Mouse (Mus musculus) regulatory T cell (primary cell): ENCODE results near the gene Ralgds.
"Not testable (repeated sequence)": the region's sequence is repeated elsewhere in the genome, so short reads cannot be mapped to it uniquely, and the experiment has no call there.

Experiments used
- in situ Hi-C: fragments of 300-600 bp; cut with MboI, MseI; formaldehyde crosslinking; loops from one replicate; pipeline ENCODE4 v1.15.1; 2025; ENCODE audit warnings: high pct_unique_total_duplicates

Ralgds gene

GRCm38 (mm10) chr2:28512798-28513401 lies at the start of gene Ralgds:
Ralgds (plus strand) TSS chr2:28513125.
- in situ Hi-C loops = no loop called here

DNA sequence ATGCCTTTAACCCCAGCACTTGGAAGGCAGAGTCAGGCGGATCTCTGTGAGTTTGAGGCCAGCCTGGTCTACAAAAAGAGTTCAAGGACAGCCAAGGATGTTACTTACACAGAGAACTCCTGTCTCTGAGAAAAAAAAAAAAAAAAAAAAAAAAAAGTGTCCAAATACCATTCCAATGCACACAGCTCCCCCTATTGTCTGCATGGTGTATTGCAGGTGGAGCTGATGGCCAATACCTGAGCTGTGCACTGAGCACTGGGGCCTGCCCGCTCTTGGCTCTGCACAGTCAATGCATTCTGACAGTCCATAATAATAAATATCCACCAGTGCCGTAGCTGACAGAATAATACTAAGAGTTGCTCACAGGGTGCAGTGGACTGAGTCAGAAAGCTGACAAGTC lies 49.0 kb upstream of the Ralgds start:
- in situ Hi-C loops = no loop called here

- in situ Hi-C loops = no loop called here
These were observed 48.0 kb upstream of the Ralgds start for GRCm38 (mm10) chr2:28464919-28465318.

DNA sequence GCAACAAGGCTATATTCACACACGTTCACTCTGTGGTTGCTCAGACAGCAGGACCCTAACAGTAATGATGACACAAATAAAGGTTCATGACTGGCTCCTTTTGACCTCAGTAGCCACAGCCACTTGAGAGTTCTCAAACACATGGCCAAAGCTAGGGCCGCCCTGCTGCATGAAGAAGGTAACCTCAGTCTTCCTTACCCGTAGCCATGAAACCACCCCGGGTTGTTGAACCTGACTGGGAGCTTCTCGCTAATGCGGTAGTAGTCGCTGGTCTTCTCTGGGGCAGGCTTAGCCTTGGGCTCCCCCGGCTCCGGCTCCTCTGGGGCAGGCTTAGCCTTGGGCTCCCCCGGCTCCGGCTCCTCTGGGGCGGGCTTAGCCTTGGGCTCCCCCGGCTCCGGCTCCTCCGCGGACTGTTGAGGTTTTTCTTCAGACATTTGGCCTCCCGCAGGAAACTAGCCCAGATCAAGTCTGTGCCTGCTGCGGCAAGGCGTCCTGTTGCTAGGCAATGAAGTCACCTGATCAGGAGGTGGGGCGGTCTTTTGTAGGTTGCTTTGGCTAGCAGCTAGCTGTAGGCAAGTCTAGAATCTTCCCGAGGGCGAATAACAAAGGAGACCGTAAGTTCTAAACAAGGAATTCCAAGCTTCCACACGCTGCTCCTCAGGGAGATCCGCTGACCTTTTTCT lies 46.9 kb upstream of the Ralgds start, which contains the start of gene 1700007K13Rik:
Gene 1700007K13Rik, minus strand, starts transcription at position 497 of the 683 bp plus-strand sequence.
- in situ Hi-C loops = no loop called here

DNA sequence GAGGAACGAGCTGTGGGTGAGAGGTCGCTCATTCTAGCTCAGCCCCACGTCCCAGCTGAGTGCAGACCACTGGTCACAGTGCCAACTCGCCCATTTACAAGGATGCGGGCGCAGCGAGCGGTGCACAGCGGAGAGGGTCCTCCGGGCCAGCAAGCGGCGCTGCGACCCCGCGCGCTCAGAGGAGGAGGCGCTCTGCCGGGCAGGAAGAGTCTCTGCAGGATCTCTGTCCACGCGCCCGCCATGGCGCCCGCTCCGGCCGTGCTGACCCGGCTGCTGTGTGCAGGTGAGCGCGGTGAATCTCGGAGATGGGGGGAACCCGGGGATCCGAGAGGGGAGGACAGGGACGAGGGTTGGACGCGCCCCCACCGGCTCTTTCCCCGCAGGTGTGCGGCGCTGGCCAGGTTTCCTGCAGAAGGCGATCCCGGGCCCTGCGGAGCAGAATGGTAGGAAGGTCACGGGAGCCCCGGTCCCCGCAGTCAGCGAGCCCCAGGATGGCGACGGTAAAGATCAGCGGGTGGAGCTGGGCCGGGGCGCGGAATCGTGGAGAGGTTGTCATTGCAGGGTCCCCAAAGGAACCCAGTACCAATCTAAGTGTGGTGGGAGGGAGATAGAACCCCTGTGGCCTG lies 45.0 kb upstream of the Ralgds start, which contains the start of gene Mrps2:
Gene Mrps2, plus strand, starts transcription at position 207 of the 626 bp plus-strand sequence.
- in situ Hi-C loops = no loop called here

GRCm38 (mm10) chr2:28468486-28469225 lies 44.3 kb upstream of the Ralgds start:
- in situ Hi-C loops = no loop called here

GRCm38 (mm10) chr2:28469461-28469860 lies 43.5 kb upstream of the Ralgds start:
- in situ Hi-C loops = no loop called here

- in situ Hi-C loops = no loop called here
These were observed 42.3 kb upstream of the Ralgds start for GRCm38 (mm10) chr2:28470591-28470990.

- in situ Hi-C loops = not testable (repeated sequence)
These were observed 40.9 kb upstream of the Ralgds start for GRCm38 (mm10) chr2:28472011-28472410.

- in situ Hi-C loops = not testable (repeated sequence)
These were observed 34.9 kb upstream of the Ralgds start for GRCm38 (mm10) chr2:28477993-28478392.

GRCm38 (mm10) chr2:28479208-28480204 lies 33.4 kb upstream of the Ralgds start:
- in situ Hi-C loops = no loop called here

DNA sequence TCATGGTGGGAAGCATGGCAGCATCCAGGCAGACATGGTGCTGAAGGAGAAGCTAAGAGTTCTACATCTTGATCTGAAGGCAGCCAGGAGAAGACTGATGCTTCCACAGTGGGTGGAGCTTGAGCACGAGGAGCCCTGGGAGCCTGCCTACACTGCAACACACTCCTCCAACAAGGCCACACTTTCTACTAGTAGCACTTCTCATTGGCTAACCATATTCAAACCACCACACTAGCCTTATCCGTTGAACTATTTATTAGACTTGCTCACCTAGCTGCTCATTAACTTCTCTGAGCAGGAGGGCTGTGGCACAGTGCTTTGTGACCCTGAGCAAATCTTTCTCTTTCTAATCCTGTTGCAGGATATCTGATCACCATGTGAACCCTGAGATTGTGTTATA lies 29.1 kb upstream of the Ralgds start:
- in situ Hi-C loops = no loop called here

DNA sequence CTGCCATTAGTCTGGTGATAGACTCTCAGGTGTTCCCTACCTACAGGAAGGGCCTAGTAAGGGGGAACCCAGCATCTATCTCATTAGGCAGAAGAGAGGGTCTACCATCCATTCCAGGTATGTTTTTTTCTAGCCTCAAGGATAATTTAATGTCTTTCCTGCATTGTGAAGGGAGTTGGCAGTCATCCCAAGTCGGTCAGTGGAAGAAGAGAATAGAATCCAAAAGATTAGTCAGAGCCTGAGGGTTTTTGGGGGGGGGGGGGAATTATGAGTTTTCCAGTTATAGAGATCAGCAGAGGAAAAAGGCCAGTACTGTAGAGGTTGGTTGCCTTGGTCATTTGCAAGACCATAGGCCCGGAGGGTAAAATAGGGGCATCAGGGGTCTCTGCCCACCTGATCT lies 18.4 kb upstream of the Ralgds start:
- in situ Hi-C loops = no loop called here

GRCm38 (mm10) chr2:28495207-28495756 lies 17.6 kb upstream of the Ralgds start:
- in situ Hi-C loops = no loop called here

GRCm38 (mm10) chr2:28495801-28496595 lies 16.9 kb upstream of the Ralgds start:
- in situ Hi-C loops = no loop called here

- in situ Hi-C loops = no loop called here
These were observed 16.3 kb upstream of the Ralgds start, which contains the start of gene Gbgt1 for GRCm38 (mm10) chr2:28496671-28497070. Gbgt1 (plus strand) TSS chr2:28496891.

DNA sequence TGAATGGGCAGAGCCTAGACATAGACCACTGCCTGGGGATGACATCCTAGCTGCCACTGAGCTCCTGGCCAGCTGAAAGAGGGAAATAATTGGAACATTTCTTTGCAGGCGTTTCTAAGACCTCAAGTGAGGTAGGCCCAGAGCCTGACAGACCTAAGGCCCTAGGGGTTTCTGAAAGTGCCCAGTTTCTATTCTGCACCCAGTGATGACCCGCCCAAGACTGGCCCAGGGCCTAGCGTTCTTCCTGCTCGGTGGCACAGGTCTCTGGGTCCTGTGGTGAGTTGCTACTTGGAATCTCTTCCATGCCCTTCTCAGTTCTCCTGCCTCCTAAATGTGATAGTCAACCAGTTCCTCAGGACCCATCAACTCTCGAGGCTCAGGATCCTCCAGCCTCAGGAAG lies 15.4 kb upstream of the Ralgds start:
- in situ Hi-C loops = no loop called here

- in situ Hi-C loops = no loop called here
These were observed 14.5 kb upstream of the Ralgds start for GRCm38 (mm10) chr2:28498431-28498830.

DNA sequence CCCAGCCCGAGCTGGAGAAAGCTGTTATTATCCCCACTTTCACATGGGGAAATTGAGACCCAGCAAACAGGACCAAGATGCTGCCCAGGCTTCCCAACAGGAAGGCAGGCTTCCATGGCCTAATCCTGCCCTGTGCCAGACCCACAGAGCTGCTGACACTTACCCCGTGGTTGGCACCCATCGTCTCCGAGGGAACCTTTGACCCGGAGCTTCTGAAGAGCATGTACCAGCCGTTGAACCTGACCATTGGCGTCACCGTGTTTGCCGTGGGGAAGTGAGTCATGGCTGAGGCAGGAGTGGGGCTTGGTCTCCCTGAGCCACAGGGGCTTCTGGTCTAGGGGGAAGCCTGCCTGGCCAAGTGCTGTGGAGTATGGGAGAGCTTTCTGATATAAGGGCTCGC lies 9.9 kb upstream of the Ralgds start:
- in situ Hi-C loops = no loop called here

DNA sequence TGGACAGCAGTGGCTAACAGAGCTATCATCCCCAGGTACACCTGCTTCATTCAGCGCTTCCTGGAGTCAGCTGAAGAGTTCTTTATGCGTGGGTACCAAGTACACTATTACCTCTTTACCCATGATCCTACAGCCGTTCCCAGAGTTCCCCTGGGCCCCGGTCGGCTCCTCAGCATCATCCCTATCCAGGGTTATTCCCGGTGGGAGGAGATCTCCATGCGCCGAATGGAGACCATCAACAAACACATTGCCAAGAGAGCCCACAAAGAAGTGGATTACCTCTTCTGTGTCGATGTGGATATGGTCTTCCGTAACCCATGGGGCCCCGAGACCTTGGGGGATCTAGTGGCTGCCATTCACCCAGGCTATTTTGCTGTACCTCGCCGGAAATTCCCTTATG lies 8.2 kb upstream of the Ralgds start:
- in situ Hi-C loops = no loop called here
